25 mouse cellular contexts compared by ENCODE assay signal in the genomic region with DNA sequence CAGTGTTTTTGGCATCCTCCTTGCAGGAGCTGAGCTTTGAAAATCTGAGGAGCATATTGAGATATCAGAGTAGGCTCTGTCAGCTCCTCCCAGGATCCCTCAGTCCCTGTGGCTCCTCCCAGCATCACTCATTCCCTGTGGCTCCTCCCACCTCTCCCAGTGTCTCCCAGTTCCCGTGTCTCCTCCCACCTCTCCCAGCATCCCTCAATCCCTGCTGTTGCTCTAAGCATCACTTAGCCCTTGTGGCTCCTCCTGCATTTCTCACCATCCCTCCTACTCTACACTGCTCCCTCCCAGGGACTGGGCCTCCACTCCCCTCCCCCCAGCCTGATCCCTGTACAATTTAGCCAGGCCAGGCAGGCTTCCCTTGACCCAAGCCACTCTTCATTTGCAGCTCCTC. TPM values are rescaled to one million over a fixed set of nuclear protein-coding genes. Genes with fewer than 3 reads are reported as not detected.
"Had no signal": no experiment of that assay in that cellular context is flagged by ENCODE, and none has a peak within 500 bp of the region (broad histone marks: within the 10 kb centered on the region; RNA-seq: fewer than 3 reads in every experiment).

No protein-coding gene starts in this region.

- H3K4me2 ChIP-seq: lung, embryonic 14.5 days; midbrain, embryonic 13.5 days; midbrain, embryonic 15.5 days; neural tube, embryonic 13.5 days; neural tube, embryonic 15.5 days; stomach, embryonic 15.5 days had no signal

- DNase-seq: lung, adult 18-20 months; lung, embryonic 14.5 days; lung, postnatal 4 days; retina, postnatal 1 day; right cerebral cortex, adult 18-20 months; right cerebral cortex, postnatal 14 days; thymus, adult 2 months; thymus, postnatal 25 days; thymus, postnatal 4 days had no signal

- H3K27me3 ChIP-seq: midbrain, embryonic 13.5 days; midbrain, embryonic 15.5 days; neural tube, embryonic 13.5 days; neural tube, embryonic 15.5 days; stomach, embryonic 15.5 days had no signal

- H3K27ac ChIP-seq: liver, embryonic 14.5 days; midbrain, embryonic 10.5 days; midbrain, embryonic 13.5 days; midbrain, embryonic 15.5 days; neural tube, embryonic 13.5 days; neural tube, embryonic 15.5 days; stomach, embryonic 15.5 days; stomach, postnatal 0 days had no signal

- H3K9ac ChIP-seq: liver, embryonic 14.5 days; lung, embryonic 14.5 days; midbrain, embryonic 13.5 days; midbrain, embryonic 15.5 days; neural tube, embryonic 13.5 days; neural tube, embryonic 15.5 days; stomach, embryonic 15.5 days had no signal

- H3K4me1 ChIP-seq: midbrain, embryonic 10.5 days; midbrain, embryonic 13.5 days; midbrain, embryonic 15.5 days; neural tube, embryonic 13.5 days; neural tube, embryonic 15.5 days; stomach, embryonic 15.5 days had no signal

- H3K36me3 ChIP-seq: midbrain, embryonic 10.5 days; midbrain, embryonic 13.5 days; midbrain, embryonic 15.5 days; neural tube, embryonic 13.5 days; neural tube, embryonic 15.5 days; stomach, embryonic 15.5 days had no signal

- H3K9me3 ChIP-seq: midbrain, embryonic 10.5 days; midbrain, embryonic 13.5 days; midbrain, embryonic 15.5 days; neural tube, embryonic 13.5 days; neural tube, embryonic 15.5 days; stomach, embryonic 15.5 days had no signal

- ATAC-seq: midbrain, embryonic 13.5 days; midbrain, embryonic 15.5 days had no signal

- H3K4me3 ChIP-seq: midbrain, embryonic 10.5 days; midbrain, embryonic 13.5 days; midbrain, embryonic 15.5 days; myocyte; neural tube, embryonic 13.5 days; neural tube, embryonic 15.5 days; stomach, embryonic 15.5 days had no signal

RNA-seq across cellular contexts. Expression of gene 4930474N05Rik, which starts 6.0 kb away (rescaled TPM):
- total RNA-seq: megakaryocyte, adult 5-6 weeks; megakaryocyte-erythroid progenitor cell, adult 5-6 weeks had no signal
- polyA plus RNA-seq: liver, embryonic 14.5 days; liver, embryonic 16.5 days; lung, embryonic 14.5 days; lung, embryonic 16.5 days; midbrain, embryonic 10.5 days; midbrain, embryonic 13.5 days; midbrain, embryonic 15.5 days; myocyte; neural tube, embryonic 11.5 days; neural tube, embryonic 13.5 days; neural tube, embryonic 15.5 days; spleen, adult 2 months; stomach, embryonic 15.5 days; stomach, postnatal 0 days; thymus, adult 2 months; urinary bladder, adult 2 months had no signal
